Mouse (Mus musculus) frontal cortex, adult 2 months (tissue): ENCODE measurements around the gene Tst. TPM values are rescaled to one million over a fixed set of nuclear protein-coding genes. Genes with fewer than 3 reads are reported as not detected.

ENCODE experiments used
- DNase-seq, 2 experiments: peaks; one replicate each; pipeline ENCODE4 v3.0.0; 2022; ENCODE audit warnings: low spot score in 1 of 2; ENCODE audit errors: extremely low spot score in 1 of 2
- polyA plus RNA-seq: library from polyadenylated mRNA; depleted of rRNA; stranded (reverse); fragments of >200 nt; gene quantifications from 2 replicates; pipeline ENCODE4 v1.2.3, GENCODE M21; 2012; rRNA removed

The Tst gene
- polyA plus RNA-seq, result 69.7 and 75.1 TPM in 2 replicates

DNA sequence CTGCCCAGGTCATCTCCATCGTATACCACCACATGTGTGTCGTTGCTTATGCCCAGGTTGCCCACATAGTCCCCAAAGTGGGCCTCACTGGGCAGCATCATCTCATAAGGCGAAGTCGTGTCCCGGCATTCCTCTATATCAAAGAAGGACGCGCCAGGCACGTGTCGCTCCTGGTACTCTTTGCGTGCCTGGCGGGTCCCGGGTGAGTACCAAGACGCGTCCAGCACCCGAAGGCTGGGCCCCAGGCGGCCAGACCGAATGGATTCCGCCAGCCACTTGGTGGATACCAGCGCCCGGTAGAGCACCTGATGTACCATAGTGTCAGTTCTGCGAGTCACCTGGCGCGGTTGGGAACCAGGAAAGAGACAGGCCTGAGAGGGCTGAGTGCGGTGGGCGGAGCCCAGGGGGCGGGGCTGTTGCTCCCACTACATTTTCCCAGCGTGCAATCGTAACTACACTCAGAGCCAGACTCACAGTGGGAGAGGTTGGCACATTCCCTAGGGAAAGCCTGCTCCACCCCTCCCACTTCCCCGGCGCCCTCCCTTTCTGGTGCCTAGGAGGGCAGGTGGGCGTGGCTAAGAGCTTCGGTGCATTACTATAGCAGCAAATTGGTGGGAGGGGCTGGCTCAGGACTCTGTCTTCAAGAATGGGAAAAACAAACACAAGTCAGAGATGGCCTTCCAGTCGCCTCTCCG lies at the start of gene Tst:
Gene Tst, minus strand, starts transcription at position 391 of the 695 bp plus-strand sequence.
- DNase-seq, result peak; percentile 87 to 92

DNA sequence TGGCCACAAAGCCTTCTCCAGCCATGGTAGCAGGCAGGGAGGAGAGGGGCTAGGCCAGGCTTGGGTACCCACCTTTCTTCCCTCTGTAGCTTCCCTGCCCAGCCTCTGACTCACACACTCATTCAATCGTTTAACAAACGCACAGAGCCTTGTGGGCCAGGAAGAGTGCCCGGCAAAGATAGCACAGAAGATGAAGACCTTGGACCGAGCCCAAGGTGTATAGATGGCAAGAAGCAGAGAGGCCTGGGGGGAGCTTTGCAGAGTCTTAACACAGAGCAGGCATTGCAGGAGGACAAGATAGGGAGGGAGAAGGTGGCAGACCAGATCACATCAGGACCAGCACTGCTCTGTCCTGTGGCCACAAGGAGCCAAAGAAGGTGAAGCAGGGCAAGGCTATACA lies 49.5 kb upstream of the Tst start:
- no peak for DNase-seq

DNA sequence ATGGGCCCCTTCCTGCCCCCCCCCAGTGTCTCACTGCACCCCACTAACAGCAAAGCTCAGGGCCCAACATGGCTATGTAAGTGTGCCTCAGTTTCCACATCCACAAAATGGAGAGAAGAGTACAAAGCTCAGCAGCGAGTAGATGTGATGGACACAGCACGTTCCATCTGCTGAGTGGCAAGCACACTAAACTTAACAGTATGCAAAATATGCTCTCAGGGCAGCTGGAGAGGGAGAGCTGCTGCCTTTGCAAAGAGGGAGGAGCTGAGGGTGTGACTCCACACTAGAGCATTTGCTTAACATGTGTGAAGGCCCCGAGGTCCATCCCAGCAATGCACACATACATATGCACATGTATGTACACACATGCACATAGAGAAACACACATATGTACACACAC lies 47.2 kb upstream of the Tst start:
- no peak for DNase-seq

DNA sequence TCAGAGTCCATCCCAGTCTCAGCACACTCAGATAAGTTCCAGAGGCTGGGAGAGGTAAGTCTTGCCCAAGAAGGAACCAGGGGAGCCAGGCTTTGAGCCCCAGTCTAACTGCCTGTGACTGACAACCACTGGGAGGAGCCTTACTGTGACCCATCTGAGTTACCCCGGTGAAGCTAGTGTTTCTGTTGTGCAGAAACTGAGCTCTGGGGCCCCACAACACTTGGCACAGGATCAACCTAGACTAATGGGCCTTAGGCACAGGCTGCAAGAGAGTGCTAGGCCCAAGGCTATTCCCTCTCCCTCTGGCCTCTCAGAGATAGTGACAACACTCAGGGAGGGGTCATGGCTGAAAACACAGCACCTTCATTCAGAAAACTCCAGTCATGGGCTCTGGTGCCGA lies 45.5 kb upstream of the Tst start:
- no peak for DNase-seq

DNA sequence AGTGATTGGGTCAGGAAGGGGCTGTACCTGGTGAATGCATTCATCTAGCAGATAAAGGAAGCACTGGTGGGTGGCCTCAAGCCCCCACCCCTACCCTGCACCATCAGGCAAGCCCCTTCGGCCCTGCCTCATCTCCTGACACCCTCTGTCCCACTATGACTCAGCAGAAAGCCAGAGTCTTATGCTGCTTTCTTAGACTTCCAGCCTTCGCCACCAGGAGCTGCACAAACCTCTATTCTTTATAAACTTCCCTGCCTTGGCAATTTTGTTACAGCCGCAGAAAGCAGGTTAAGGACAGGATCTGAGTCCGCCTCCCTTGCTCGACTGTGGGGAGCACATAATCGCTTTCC lies 44.7 kb upstream of the Tst start:
- DNase-seq, result no peak

DNA sequence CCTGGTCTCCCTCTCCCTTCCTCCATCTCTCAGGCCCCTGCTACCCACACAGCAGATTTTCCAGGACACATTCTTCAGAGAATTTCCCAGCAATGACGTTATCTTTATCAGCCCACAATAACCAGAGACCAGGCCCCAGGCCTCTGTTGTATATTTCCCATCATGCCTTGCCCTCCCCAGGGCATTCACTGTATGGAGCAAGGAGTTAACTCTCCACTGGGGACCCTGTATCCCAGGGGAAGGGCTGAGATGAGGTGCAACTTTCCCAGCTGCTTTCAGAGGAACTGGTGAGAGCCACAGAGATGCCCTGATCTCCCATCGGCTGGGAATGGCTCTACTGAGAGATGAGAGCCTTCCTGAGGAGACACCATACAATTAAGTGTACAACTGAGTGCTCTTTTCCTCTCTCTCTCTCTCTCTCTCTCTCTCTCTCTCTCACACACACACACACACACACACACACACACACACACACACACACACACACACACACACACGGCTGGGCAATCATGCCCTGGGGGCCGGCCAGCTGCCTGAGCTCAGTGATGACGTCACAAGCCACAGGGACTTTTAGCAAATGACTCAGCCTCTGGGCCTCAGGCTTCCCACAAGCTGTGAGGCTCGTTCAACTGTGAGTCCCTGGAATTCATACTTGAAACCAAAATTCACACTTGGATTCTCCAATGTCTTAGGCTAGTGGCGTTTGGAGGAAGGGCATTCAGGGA lies 44.1 kb upstream of the Tst start:
- peak in 1 of 2 experiments; percentile 76 for DNase-seq

DNA sequence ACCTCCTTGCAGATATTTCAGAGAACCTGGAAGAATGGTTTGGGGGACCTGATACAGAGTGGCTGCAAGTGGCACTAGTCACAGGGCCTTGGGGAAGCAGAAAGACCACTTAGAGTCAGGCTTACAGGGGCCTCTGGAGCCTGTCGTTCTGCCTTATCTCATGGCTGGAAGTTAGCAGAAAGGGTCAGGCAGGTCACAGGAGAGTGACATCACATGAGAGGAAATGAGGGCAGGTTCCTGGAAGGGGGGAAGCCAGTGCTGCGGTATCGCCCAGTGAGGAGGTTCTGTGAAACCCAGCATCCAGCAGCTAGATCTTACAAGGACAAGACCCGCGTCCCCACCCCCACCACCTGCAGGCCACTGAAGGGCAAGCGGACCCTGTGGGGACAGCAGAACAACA lies 43.4 kb upstream of the Tst start:
- DNase-seq, result no peak

DNA sequence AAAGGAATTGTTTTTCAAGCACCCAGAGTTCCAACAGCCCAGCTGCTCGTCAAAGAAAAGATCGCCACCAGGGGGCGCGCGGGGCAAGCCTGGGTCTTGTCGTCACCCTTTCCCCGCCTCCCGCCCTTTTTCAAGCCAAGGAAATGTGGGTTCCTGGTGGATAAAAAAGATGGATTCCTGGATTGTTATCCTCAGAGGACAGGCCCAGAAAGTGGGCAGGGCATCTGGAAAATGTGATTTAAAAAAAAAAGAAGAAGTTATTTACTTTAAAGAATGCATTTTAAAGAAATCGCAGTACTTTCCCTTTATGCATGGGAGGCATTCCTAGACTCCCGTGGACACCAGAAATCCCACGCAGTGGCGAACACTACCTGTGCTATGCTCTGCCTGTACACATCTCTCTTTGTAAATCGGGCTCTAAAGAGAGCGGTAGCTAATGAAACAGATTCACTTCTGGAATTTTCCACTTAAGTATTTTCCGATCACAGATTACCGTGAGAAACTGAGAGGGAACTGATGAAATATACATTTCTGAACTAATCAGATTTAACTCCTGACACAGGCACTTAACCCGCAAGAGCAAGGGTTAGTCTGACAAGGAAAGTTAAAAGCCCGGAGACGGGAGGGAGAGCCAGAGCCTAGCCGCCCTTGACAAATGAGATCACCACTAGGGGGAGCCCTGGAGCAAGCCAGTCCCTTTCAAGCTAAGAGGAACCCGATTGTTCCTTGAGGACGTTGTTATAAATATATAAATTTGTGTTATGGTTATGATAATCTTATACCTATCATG lies 42.2 kb upstream of the Tst start:
- DNase-seq, result peak; percentile 85 to 99

DNA sequence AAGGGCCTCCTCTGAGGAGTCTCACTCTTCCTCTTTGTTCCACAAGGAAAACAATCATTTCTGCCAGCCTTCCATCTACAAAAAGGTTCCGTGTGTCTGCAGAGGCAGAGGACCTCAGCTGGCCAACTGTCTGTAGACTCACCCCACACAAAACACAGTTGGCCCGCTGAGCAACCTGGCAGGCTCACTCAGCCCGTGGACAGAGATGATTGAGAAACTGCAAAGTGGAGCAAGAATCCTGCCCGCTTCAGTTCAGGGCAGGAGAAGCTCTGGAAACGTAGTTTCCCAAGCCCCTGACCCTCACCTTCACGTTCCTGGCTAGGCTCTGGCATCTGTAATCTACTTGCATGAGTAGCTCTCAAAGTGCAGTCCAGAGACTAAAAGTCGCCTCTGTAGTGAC lies 41.4 kb upstream of the Tst start:
- DNase-seq, result no peak

DNA sequence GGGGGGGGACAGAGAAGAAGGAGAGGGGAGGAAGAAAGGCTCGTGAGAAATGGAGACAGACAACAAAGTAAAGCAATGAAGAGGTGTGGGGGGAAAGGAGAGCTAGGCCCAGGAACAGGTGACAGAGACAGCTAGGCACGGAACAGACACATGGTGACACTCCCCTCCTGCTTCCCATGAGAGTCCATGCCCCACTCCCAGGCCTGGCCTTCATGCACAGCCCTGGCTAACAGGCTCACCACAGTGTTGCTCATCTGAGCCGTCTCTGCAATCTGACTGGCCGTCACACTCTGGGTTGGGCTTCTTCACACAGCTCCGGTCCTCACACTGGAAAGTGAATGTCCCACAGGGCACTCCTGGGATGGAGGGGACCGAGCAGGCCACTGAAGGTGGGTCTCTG lies 38.1 kb upstream of the Tst start:
- no peak for DNase-seq

DNA sequence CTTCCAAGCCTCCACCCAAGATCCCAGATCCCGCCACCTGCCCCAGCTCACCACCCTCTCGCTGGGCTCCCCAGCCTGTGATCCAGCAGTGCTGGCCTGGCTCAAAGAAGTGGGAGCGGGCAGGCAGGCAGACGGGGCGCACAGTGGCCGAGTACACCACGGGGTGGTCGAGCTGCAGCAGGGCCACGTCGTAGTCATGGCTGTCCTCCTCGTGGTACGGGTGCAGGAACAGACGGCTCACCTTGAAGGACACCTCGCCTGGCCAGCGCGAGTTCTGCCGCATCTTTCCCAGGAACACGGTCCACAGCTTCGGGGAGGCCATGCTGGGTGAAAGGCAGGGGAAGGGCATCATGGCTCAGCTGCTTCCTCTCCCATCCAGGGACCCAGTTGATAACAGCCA lies 36.5 kb upstream of the Tst start:
- no peak for DNase-seq

DNA sequence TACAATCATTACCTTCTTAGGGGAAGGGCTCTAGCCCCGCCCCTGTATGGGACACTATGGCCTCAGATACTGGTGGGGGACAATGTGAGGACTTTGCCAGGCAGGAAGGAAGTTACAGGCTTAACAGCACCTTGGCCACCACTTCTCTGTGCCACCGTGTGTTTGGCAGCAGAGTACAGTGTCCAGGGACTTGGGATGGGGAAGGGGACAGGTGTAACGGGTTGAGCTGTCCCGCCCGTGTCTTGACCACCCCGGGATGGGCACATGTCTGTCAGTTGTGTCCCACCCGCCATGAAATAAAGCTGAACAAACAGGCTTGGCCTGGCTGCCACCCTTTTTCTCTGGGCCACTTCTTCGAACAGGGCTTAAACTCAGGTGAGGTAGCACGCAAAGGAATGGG lies 33.3 kb upstream of the Tst start:
- no peak for DNase-seq

DNA sequence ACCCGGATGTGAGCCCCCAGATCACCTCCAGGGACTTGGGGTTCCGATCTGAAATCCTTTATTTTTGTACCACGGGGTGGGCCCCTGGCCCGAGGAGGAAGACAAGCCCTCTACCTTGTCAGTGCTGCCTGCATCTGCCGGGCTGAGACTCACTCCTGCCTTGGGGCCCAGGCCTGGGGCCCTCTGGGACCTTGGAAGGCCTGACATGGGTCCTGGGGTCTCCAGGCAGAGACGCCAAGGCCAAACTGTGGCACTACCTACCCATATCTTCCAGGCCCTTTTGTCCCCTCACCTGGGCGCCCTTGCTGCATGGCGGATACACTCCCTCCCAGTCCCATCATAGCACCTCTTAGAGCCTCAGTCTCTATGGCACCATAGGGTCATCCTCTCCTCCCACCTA lies 32.8 kb upstream of the Tst start:
- DNase-seq, result no peak

DNA sequence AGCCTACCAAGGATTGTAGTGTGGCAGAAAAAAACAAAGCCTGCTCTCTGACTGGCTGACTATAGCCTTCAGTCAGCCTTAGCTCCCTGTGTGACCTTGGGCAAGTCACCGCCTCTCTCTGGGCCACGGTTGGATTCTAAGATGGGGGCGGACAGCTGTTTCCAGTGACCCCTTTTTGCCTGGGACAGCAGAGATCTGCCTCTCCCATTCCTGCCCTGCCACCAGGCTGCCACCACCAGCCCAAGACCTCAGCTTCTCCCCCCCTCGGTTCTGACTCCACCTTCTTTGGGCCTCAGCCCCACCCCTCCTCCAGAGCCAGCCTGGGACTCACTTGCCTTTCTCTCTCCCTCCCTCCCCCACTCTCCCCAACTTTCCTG lies 32.3 kb upstream of the Tst start:
- DNase-seq, result no peak

DNA sequence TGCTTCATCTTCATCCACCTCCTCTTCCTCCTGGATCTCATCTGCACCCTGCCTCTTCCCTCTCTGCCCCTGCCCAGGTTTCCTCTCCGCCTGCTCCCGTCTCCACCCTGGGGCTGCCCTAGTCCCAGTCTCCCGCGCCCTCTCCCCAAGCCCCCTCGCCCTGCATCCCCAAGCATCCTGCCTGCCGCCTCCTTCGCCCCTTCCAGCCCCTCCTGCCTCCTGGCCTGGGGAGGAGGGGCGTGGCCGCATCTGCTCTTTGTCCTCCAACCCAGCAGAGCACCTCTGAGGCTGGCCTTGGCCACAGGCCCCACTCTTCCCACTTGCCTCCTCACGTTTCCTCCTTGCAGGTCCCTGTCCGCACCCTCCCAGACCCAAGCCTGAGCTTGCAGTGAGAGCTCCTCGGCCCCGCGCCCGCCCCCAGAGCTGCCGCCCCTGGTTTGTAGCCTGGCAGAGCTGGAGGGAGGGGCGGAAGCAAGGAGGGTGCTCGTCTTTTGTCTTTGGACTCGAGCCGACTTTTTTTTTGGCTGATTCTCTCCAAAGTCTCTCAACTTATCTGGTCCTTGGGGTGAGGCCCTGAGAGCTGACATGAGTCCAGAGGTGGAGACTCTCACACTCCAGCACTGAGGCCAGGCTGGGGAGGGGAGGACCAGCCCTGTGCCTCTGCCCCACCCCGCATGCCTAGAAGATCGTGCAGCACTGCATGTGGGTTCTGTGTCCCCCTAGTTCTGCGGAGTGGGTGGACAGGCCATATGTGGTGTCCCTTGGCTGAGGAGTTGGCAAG lies 31.7 kb upstream of the Tst start:
- DNase-seq, result peak; percentile 74 to 76

DNA sequence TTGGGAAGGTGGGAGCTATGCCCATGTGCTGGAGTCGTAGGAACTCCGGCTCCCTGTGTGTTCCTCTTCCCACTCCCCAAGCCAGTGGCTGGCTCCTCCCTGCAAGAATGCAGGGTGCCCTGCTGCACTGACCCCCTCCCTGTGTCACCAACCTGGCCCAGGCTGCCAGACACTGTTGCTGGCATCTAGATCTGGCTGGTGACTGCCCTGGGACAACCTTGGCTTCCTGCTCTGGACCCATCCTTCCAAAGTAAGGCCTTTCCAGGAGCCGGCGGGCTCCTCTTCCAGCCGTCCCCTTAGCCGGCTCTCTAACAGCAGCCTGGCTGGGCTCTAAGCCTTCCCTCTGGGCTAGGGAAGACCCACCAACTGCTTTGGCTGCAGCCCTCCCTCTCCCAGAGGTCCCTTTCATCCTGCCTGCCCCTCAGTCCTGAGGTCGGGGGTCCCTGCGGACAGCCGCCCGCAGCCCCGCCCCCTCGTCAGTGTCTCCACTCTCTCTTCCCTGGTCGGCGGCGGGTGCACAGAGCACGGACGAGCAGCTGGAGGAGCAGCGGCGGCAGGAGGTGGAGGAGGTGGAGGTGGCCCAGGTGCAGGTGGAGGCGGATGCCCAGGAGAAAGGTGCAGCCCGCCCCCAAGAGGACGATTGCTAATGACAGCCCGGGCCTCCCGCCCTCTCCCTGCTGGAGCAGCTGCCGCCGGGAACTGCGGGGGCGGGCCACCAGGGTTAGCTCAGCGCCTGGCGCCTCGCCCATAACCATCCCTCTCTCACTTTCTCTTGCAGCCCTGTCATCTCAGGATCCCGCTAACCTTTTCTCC lies 30.9 kb upstream of the Tst start:
- peak; percentile 88 to 95 for DNase-seq

DNA sequence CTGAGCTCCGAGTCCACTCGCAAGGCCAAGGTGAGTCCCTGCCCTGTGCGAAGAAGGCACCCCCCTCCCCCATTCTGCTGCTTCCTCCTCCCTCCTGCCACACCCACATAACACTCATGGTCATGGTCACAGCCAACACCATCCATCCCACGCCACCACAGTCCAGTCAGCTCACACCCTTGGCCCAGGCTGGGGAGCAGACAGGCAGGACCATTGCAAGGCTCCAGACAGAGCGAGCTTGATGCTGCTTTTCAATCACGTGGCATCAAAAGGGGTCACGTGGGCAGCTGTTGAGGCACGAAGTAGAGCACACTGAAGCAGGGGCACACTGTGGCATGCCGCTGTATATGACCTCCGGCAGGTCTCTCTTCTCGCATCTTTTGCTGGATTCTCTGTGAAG lies 30.0 kb upstream of the Tst start:
- no peak for DNase-seq

DNA sequence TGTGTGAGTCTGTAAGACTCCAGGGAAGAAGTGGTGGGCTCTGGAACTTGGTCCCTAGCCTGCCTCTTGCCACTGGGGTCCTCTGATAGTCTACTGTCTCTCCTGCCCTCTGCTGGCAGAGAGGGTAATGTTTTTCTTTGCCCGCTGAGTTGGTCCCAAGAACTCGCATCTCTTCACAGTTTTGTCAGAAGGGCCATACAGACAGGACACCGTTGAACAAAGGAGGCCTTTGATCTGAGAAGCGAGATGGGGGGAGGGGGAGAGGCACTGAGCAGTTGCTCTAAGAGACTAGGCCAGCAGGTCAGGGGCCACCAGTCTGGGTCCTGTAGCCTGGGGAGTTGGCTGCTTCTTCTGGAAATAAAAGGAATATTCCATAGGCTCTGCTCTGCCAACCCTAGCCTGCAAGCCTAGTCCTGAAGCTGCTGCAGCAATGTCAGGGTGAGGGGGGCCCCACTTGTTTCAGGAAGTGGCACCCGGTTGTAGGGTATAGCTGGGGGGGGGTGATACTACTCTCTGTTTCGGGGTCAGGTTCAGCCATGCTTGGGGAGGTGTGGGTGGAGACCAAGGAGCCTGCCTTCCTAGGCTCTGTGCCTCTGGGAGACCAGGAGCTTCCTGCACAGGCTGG lies 29.3 kb upstream of the Tst start:
- peak in 1 of 2 experiments; percentile 75 for DNase-seq

DNA sequence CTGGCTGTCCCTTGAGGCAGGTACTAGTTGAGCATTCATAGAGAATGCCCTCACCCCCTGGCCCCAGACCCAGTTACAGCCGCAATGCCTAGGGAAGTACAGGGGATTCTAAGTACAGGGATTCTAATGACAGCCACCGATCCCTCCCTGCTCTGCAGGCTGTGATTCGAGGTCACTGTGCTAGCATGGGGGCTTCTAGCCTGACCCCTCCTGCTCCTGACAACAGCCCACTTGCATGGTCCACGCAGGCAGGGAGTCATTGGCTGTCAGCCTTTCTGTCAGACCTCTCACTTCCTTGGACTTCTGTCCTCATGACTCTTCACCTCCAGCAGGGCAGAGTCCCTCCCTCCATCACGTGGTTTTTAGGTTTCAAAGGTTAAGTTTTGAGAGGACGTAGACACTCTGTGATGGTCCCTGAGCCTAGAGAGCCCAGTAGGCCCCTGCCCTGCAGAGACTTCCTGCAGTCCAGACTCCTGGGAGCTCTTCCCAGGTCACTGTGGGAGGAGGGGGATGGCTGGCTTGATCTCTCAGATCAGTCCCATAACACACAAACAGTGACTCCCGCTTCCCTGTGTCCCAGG lies 25.9 kb upstream of the Tst start:
- DNase-seq, result no peak
